Mouse (Mus musculus) hindbrain, embryonic 11.5 days (tissue): ENCODE results near the gene Ube2j1. TPM values are rescaled to one million over a fixed set of nuclear protein-coding genes. Genes with fewer than 3 reads are reported as not detected.
"Not testable (repeated sequence)": the region's sequence is repeated elsewhere in the genome, so short reads cannot be mapped to it uniquely, and the experiment has no call there.

Experiments
- ATAC-seq: fragments of 200-750 bp; cut with Nextera tagmentation; 2 replicates; pipeline ENCODE4 v1.8.0; 2017; ENCODE audit warnings: mild to moderate bottlenecking, moderate TSS enrichment, moderate library complexity; ENCODE audit not compliant: low FRiP score
- DNase-seq: peaks from one replicate; pipeline ENCODE4 v3.0.0-alpha.2; 2015; ENCODE audit warnings: low spot score
- H3K27ac ChIP-seq: fragments of 300-500 bp; sonication (generic); 2 replicates; pipeline ENCODE4 v1.5.1; 2014; ENCODE audit warnings: mild to moderate bottlenecking, low read depth, low read length
- H3K27me3 ChIP-seq: fragments of 300-500 bp; sonication (generic); 2 replicates; pipeline ENCODE4 v1.6.1; 2014; ENCODE audit warnings: mild to moderate bottlenecking, low read length, moderate library complexity, mixed read lengths; ENCODE audit not compliant: control insufficient read depth, insufficient read depth
- H3K36me3 ChIP-seq: fragments of 300-500 bp; sonication (generic); 2 replicates; pipeline ENCODE4 v1.6.1; 2014; ENCODE audit warnings: mild to moderate bottlenecking, low read length, moderate library complexity, mixed read lengths; ENCODE audit not compliant: control insufficient read depth, insufficient read depth
- H3K4me1 ChIP-seq: fragments of 300-500 bp; sonication (generic); replicated peaks from 2 replicates; pipeline ENCODE4 v1.6.1; 2014; ENCODE audit warnings: low read length, mixed read lengths; ENCODE audit not compliant: control insufficient read depth, insufficient read depth
- H3K4me2 ChIP-seq: fragments of 300-500 bp; sonication (generic); replicated peaks from 2 replicates; pipeline ENCODE4 v1.6.1; 2014; ENCODE audit warnings: mild to moderate bottlenecking, low read depth, low read length
- H3K4me3 ChIP-seq: fragments of 300-500 bp; sonication (generic); 2 replicates; pipeline ENCODE4 v1.5.1; 2014; ENCODE audit warnings: low read depth, low read length
- H3K9ac ChIP-seq: fragments of 300-500 bp; sonication (generic); 2 replicates; pipeline ENCODE4 v1.6.1; 2014; ENCODE audit warnings: low read depth, low read length
- H3K9me3 ChIP-seq: fragments of 300-500 bp; sonication (generic); 2 replicates; pipeline ENCODE4 v1.6.1; 2016; ENCODE audit warnings: low read length; ENCODE audit not compliant: control insufficient read depth
- WGBS: fragments of 180-500 bp; shearing (Covaris S2); extraction: QIAGEN DNeasy Blood & Tissue Kit; methylation state at CpG from one replicate; pipeline ENCODE4 v1.1.7; 2014; 5-methylcytosine and 5-hydroxymethylcytosine counted together
- polyA plus RNA-seq: library from polyadenylated mRNA; unstranded; fragments of >200 nt; fragmentation: Nextera tagmentation; extraction: Ambion mirVana; gene quantifications from 2 replicates; pipeline ENCODE4 v1.2.1, GENCODE M21; 2014

Ube2j1 gene
- polyA plus RNA-seq, 1 experiment from 2014 or later: 50.4 TPM

- Histone ChIP-seq H3K27me3 (no peaks in the 10 kb centered on the region), H3K4me3 (no peak overlapping the region; the same call in 1 of the 2 replicates), H3K36me3 (no peaks in the 10 kb centered on the region), H3K9ac (no peak overlapping the region), H3K27ac (no peak overlapping the region), H3K4me1 (no peaks in the 10 kb centered on the region; the same call in 1 of the 2 replicates), H3K4me2 (0 out of 2 replicates have a peak overlapping the region, but pooled peaks have one; percentile 7), H3K9me3 (no peaks in the 10 kb centered on the region)
- 5% methylated on average over 3 of the region's 3 CpGs for WGBS
- DNase-seq (peak; percentile 31), ATAC-seq (no peak)
Measured at GRCm38 (mm10) chr4:32985684-32986083, 45.5 kb upstream of the Ube2j1 start.

- H3K4me1 ChIP-seq: no peaks in the 10 kb centered on the region; the same call in 1 of the 2 replicates
- no peak for DNase-seq
- 63% methylated on average over 3 of the region's 3 CpGs for WGBS
- no peaks in the 10 kb centered on the region for H3K9me3 ChIP-seq
- no peaks in the 10 kb centered on the region for H3K36me3 ChIP-seq
- no peak for ATAC-seq
- no peak overlapping the region for H3K27ac ChIP-seq
- H3K4me3 ChIP-seq: no peak overlapping the region
- H3K4me2 ChIP-seq: no peak overlapping the region
- no peaks in the 10 kb centered on the region for H3K27me3 ChIP-seq
- H3K9ac ChIP-seq: no peak overlapping the region
Measured at GRCm38 (mm10) chr4:32987006-32987405, 44.2 kb upstream of the Ube2j1 start.

- H3K9me3 ChIP-seq: no peaks in the 10 kb centered on the region
- DNase-seq: no peak
- no peak overlapping the region for H3K27ac ChIP-seq
- ATAC-seq: no peak
- H3K36me3 ChIP-seq: no peaks in the 10 kb centered on the region
- no peak overlapping the region for H3K4me2 ChIP-seq
- no peak overlapping the region for H3K9ac ChIP-seq
- no peaks in the 10 kb centered on the region; the same call in 1 of the 2 replicates for H3K4me1 ChIP-seq
- no peak overlapping the region for H3K4me3 ChIP-seq
- H3K27me3 ChIP-seq: no peaks in the 10 kb centered on the region
- 84% methylated on average over 2 of the region's 2 CpGs for WGBS
Measured at GRCm38 (mm10) chr4:32989346-32989745, 41.9 kb upstream of the Ube2j1 start.

- no peak for ATAC-seq
- Histone ChIP-seq H3K27me3 (no peaks in the 10 kb centered on the region), H3K36me3 (no peaks in the 10 kb centered on the region), H3K27ac (no peak overlapping the region), H3K4me3 (no peak overlapping the region), H3K4me2 (no peak overlapping the region), H3K9ac (no peak overlapping the region), H3K4me1 (no peaks in the 10 kb centered on the region), H3K9me3 (no peaks in the 10 kb centered on the region)
- no peak for DNase-seq
- 79% methylated on average over 3 of the region's 3 CpGs for whole genome bisulfite sequencing
Measured at GRCm38 (mm10) chr4:32994168-32994567, 37.0 kb upstream of the Ube2j1 start.

- no peak overlapping the region for H3K9ac ChIP-seq
- H3K4me2 ChIP-seq: no peak overlapping the region
- H3K4me1 ChIP-seq: no peaks in the 10 kb centered on the region
- WGBS: 96% methylated on average over 5 of the region's 5 CpGs
- no peaks in the 10 kb centered on the region for H3K27me3 ChIP-seq
- H3K36me3 ChIP-seq: no peaks in the 10 kb centered on the region
- H3K4me3 ChIP-seq: no peak overlapping the region
- no peak for DNase-seq
- no peak for ATAC-seq
- no peak overlapping the region for H3K27ac ChIP-seq
- no peaks in the 10 kb centered on the region for H3K9me3 ChIP-seq
Measured at GRCm38 (mm10) chr4:32996083-32996482, 35.1 kb upstream of the Ube2j1 start.

GRCm38 (mm10) chr4:32997571-32997970, 33.6 kb upstream of the Ube2j1 start:
- DNase-seq: no peak
- no peak for ATAC-seq
- Histone ChIP-seq H3K9me3 (no peaks in the 10 kb centered on the region), H3K27me3 (no peaks in the 10 kb centered on the region), H3K4me3 (no peak overlapping the region), H3K4me2 (no peak overlapping the region), H3K27ac (no peak overlapping the region), H3K4me1 (no peaks in the 10 kb centered on the region), H3K36me3 (no peaks in the 10 kb centered on the region), H3K9ac (no peak overlapping the region)
- WGBS: 88% methylated on average over 5 of the region's 5 CpGs

- ATAC-seq (no peak), DNase-seq (no peak)
- H3K4me3 ChIP-seq: no peak overlapping the region
- 93% methylated on average over 8 of the region's 8 CpGs for WGBS
- no peak overlapping the region for H3K9ac ChIP-seq
- no peaks in the 10 kb centered on the region for H3K36me3 ChIP-seq
- no peak overlapping the region for H3K4me2 ChIP-seq
- H3K27me3 ChIP-seq: no peaks in the 10 kb centered on the region
- H3K4me1 ChIP-seq: no peaks in the 10 kb centered on the region
- H3K9me3 ChIP-seq: no peaks in the 10 kb centered on the region
- H3K27ac ChIP-seq: no peak overlapping the region
Measured at GRCm38 (mm10) chr4:32998996-32999395, 32.2 kb upstream of the Ube2j1 start.

GRCm38 (mm10) chr4:33002081-33002480, 29.1 kb upstream of the Ube2j1 start:
- H3K9me3 ChIP-seq: no peaks in the 10 kb centered on the region
- H3K27me3 ChIP-seq: no peaks in the 10 kb centered on the region
- H3K9ac ChIP-seq: no peak overlapping the region
- WGBS: 91% methylated on average over 3 of the region's 3 CpGs
- no peak overlapping the region for H3K4me3 ChIP-seq
- no peak overlapping the region for H3K4me2 ChIP-seq
- ATAC-seq (no peak), DNase-seq (no peak)
- H3K27ac ChIP-seq: no peak overlapping the region
- H3K4me1 ChIP-seq: no peaks in the 10 kb centered on the region
- H3K36me3 ChIP-seq: no peaks in the 10 kb centered on the region

GRCm38 (mm10) chr4:33005595-33006470, 25.4 kb upstream of the Ube2j1 start:
- H3K9ac ChIP-seq, H3K27me3 ChIP-seq, H3K4me3 ChIP-seq, H3K27ac ChIP-seq, H3K9me3 ChIP-seq, H3K36me3 ChIP-seq, H3K4me2 ChIP-seq, DNase-seq, ATAC-seq, H3K4me1 ChIP-seq: not testable (repeated sequence)
- 94% methylated on average over 10 of the region's 10 CpGs for WGBS
